Mouse (Mus musculus): ENCODE measurements around the gene Egfr. TPM values are rescaled to one million over a fixed set of nuclear protein-coding genes. Genes with fewer than 3 reads are reported as not detected.

Gene Egfr
- polyA plus RNA-seq, 1 experiment from 2014 or later, result 1.3 TPM

- Histone ChIP-seq H3K36me3 (ENCODE audit: control insufficient read depth, insufficient read depth) (no peaks in the 10 kb centered on the region), H3K9me3 (replicated peaks; ENCODE audit: control insufficient read depth, low read length) (no peaks in the 10 kb centered on the region), H3K27me3 (ENCODE audit: control insufficient read depth, insufficient read depth, low read depth, low read length) (no peaks in the 10 kb centered on the region), H3K27ac (ENCODE audit: low read length) (no peak overlapping the region), H3K9ac (ENCODE audit: low read depth, low read length) (no peak overlapping the region), H3K4me3 (ENCODE audit: low read depth, low read length) (no peak overlapping the region), H3K4me2 (ENCODE audit: low read depth, low read length) (no peak overlapping the region), H3K4me1 (ENCODE audit: control insufficient read depth, low read depth, low read length) (no peaks in the 10 kb centered on the region)
- no peak for ATAC-seq (ENCODE audit: low read depth)
- WGBS (ENCODE audit: insufficient replicate concordance), result 54% methylated on average over 6 of the region's 6 CpGs
These were observed 109.0 kb downstream of the Egfr start for GRCm38 (mm10) chr11:16861037-16861436.

- H3K27ac ChIP-seq (ENCODE audit: low read length), result no peak overlapping the region
- no peak overlapping the region for H3K9ac ChIP-seq (ENCODE audit: low read depth, low read length)
- no peaks in the 10 kb centered on the region for H3K36me3 ChIP-seq (ENCODE audit: control insufficient read depth, insufficient read depth)
- H3K9me3 ChIP-seq (replicated peaks; ENCODE audit: control insufficient read depth, low read length), result no peaks in the 10 kb centered on the region
- H3K4me3 ChIP-seq (ENCODE audit: low read depth, low read length), result no peak overlapping the region
- no peak overlapping the region for H3K4me2 ChIP-seq (ENCODE audit: low read depth, low read length)
- no peaks in the 10 kb centered on the region for H3K4me1 ChIP-seq (ENCODE audit: control insufficient read depth, low read depth, low read length)
- no peaks in the 10 kb centered on the region for H3K27me3 ChIP-seq (ENCODE audit: control insufficient read depth, insufficient read depth, low read depth, low read length)
- ATAC-seq (ENCODE audit: low read depth), result no peak
These were observed 111.5 kb downstream of the Egfr start for GRCm38 (mm10) chr11:16863547-16863946.

GRCm38 (mm10) chr11:16864980-16865561, 113.1 kb downstream of the Egfr start:
- no peaks in the 10 kb centered on the region for H3K4me1 ChIP-seq (ENCODE audit: control insufficient read depth, low read depth, low read length)
- no peaks in the 10 kb centered on the region for H3K36me3 ChIP-seq (ENCODE audit: control insufficient read depth, insufficient read depth)
- no peak for ATAC-seq (ENCODE audit: low read depth)
- H3K4me3 ChIP-seq (ENCODE audit: low read depth, low read length), result no peak overlapping the region
- no peak overlapping the region for H3K9ac ChIP-seq (ENCODE audit: low read depth, low read length)
- H3K9me3 ChIP-seq (replicated peaks; ENCODE audit: control insufficient read depth, low read length), result no peaks in the 10 kb centered on the region
- WGBS (ENCODE audit: insufficient replicate concordance), result 44% methylated on average over 3 of the region's 3 CpGs
- no peak overlapping the region for H3K4me2 ChIP-seq (ENCODE audit: low read depth, low read length)
- no peaks in the 10 kb centered on the region for H3K27me3 ChIP-seq (ENCODE audit: control insufficient read depth, insufficient read depth, low read depth, low read length)
- no peak overlapping the region for H3K27ac ChIP-seq (ENCODE audit: low read length)

GRCm38 (mm10) chr11:16868051-16868450, 116.0 kb downstream of the Egfr start:
- Histone ChIP-seq H3K27ac (ENCODE audit: low read length) (no peak overlapping the region), H3K9me3 (replicated peaks; ENCODE audit: control insufficient read depth, low read length) (no peaks in the 10 kb centered on the region), H3K4me3 (ENCODE audit: low read depth, low read length) (no peak overlapping the region), H3K9ac (ENCODE audit: low read depth, low read length) (no peak overlapping the region), H3K36me3 (ENCODE audit: control insufficient read depth, insufficient read depth) (no peaks in the 10 kb centered on the region), H3K27me3 (ENCODE audit: control insufficient read depth, insufficient read depth, low read depth, low read length) (no peaks in the 10 kb centered on the region), H3K4me1 (ENCODE audit: control insufficient read depth, low read depth, low read length) (no peaks in the 10 kb centered on the region), H3K4me2 (ENCODE audit: low read depth, low read length) (no peak overlapping the region)
- ATAC-seq (ENCODE audit: low read depth), result no peak
- WGBS (ENCODE audit: insufficient replicate concordance), result 53% methylated on average over 6 of the region's 6 CpGs

- Histone ChIP-seq H3K36me3 (ENCODE audit: control insufficient read depth, insufficient read depth) (no peaks in the 10 kb centered on the region), H3K9me3 (replicated peaks; ENCODE audit: control insufficient read depth, low read length) (no peaks in the 10 kb centered on the region), H3K4me1 (ENCODE audit: control insufficient read depth, low read depth, low read length) (no peaks in the 10 kb centered on the region), H3K4me2 (ENCODE audit: low read depth, low read length) (no peak overlapping the region), H3K9ac (ENCODE audit: low read depth, low read length) (no peak overlapping the region), H3K27ac (ENCODE audit: low read length) (no peak overlapping the region), H3K27me3 (ENCODE audit: control insufficient read depth, insufficient read depth, low read depth, low read length) (no peaks in the 10 kb centered on the region), H3K4me3 (ENCODE audit: low read depth, low read length) (no peak overlapping the region)
- ATAC-seq (ENCODE audit: low read depth), result no peak
- WGBS (ENCODE audit: insufficient replicate concordance), result 29% methylated on average over 2 of the region's 2 CpGs
These were observed 117.5 kb downstream of the Egfr start for GRCm38 (mm10) chr11:16869506-16869905.

GRCm38 (mm10) chr11:16871120-16871519, 119.1 kb downstream of the Egfr start:
- no peak overlapping the region for H3K4me3 ChIP-seq (ENCODE audit: low read depth, low read length)
- H3K9ac ChIP-seq (ENCODE audit: low read depth, low read length), result no peak overlapping the region
- H3K9me3 ChIP-seq (replicated peaks; ENCODE audit: control insufficient read depth, low read length), result no peaks in the 10 kb centered on the region
- H3K36me3 ChIP-seq (ENCODE audit: control insufficient read depth, insufficient read depth), result no peaks in the 10 kb centered on the region
- H3K4me1 ChIP-seq (ENCODE audit: control insufficient read depth, low read depth, low read length), result no peaks in the 10 kb centered on the region
- ATAC-seq (ENCODE audit: low read depth), result no peak
- H3K27ac ChIP-seq (ENCODE audit: low read length), result no peak overlapping the region
- WGBS (ENCODE audit: insufficient replicate concordance), result 54% methylated on average over 5 of the region's 5 CpGs
- H3K27me3 ChIP-seq (ENCODE audit: control insufficient read depth, insufficient read depth, low read depth, low read length), result no peaks in the 10 kb centered on the region
- H3K4me2 ChIP-seq (ENCODE audit: low read depth, low read length), result no peak overlapping the region

GRCm38 (mm10) chr11:16877676-16878378, 125.8 kb downstream of the Egfr start:
- Histone ChIP-seq H3K4me1 (ENCODE audit: control insufficient read depth, low read depth, low read length) (no peaks in the 10 kb centered on the region), H3K9ac (ENCODE audit: low read depth, low read length) (no peak overlapping the region), H3K9me3 (replicated peaks; ENCODE audit: control insufficient read depth, low read length) (no peaks in the 10 kb centered on the region), H3K4me2 (ENCODE audit: low read depth, low read length) (no peak overlapping the region), H3K27me3 (ENCODE audit: control insufficient read depth, insufficient read depth, low read depth, low read length) (no peaks in the 10 kb centered on the region), H3K36me3 (ENCODE audit: control insufficient read depth, insufficient read depth) (no peaks in the 10 kb centered on the region), H3K27ac (ENCODE audit: low read length) (no peak overlapping the region), H3K4me3 (ENCODE audit: low read depth, low read length) (no peak overlapping the region)
- no peak for ATAC-seq (ENCODE audit: low read depth)
- 46% methylated on average over 9 of the region's 9 CpGs for WGBS (ENCODE audit: insufficient replicate concordance)

GRCm38 (mm10) chr11:16881932-16882331, 129.9 kb downstream of the Egfr start:
- no peaks in the 10 kb centered on the region for H3K27me3 ChIP-seq (ENCODE audit: control insufficient read depth, insufficient read depth, low read depth, low read length)
- no peaks in the 10 kb centered on the region for H3K36me3 ChIP-seq (ENCODE audit: control insufficient read depth, insufficient read depth)
- ATAC-seq (ENCODE audit: low read depth), result no peak
- H3K9me3 ChIP-seq (replicated peaks; ENCODE audit: control insufficient read depth, low read length), result no peaks in the 10 kb centered on the region
- no peak overlapping the region for H3K4me2 ChIP-seq (ENCODE audit: low read depth, low read length)
- H3K4me3 ChIP-seq (ENCODE audit: low read depth, low read length), result no peak overlapping the region
- 55% methylated on average over 4 of the region's 4 CpGs for WGBS (ENCODE audit: insufficient replicate concordance)
- H3K9ac ChIP-seq (ENCODE audit: low read depth, low read length), result no peak overlapping the region
- H3K27ac ChIP-seq (ENCODE audit: low read length), result no peak overlapping the region
- H3K4me1 ChIP-seq (ENCODE audit: control insufficient read depth, low read depth, low read length), result no peaks in the 10 kb centered on the region

- Histone ChIP-seq H3K27me3 (ENCODE audit: control insufficient read depth, insufficient read depth, low read depth, low read length) (no peaks in the 10 kb centered on the region), H3K9ac (ENCODE audit: low read depth, low read length) (no peak overlapping the region), H3K36me3 (ENCODE audit: control insufficient read depth, insufficient read depth) (no peaks in the 10 kb centered on the region), H3K4me1 (ENCODE audit: control insufficient read depth, low read depth, low read length) (no peaks in the 10 kb centered on the region), H3K4me2 (ENCODE audit: low read depth, low read length) (no peak overlapping the region), H3K4me3 (ENCODE audit: low read depth, low read length) (no peak overlapping the region), H3K27ac (ENCODE audit: low read length) (no peak overlapping the region), H3K9me3 (replicated peaks; ENCODE audit: control insufficient read depth, low read length) (no peaks in the 10 kb centered on the region)
- 46% methylated on average over 6 of the region's 6 CpGs for WGBS (ENCODE audit: insufficient replicate concordance)
- ATAC-seq (ENCODE audit: low read depth), result no peak
These were observed 134.1 kb downstream of the Egfr start for GRCm38 (mm10) chr11:16886152-16886551.
